Mouse (Mus musculus) limb, embryonic 13.5 days (tissue): Measurements from ENCODE around the gene Csrp1. TPM values are rescaled to one million over a fixed set of nuclear protein-coding genes. Genes with fewer than 3 reads are reported as not detected.

Source experiments
- polyA plus RNA-seq: library from polyadenylated mRNA; unstranded; fragments of >200 nt; fragmentation: Nextera tagmentation; extraction: Ambion mirVana; gene quantifications from 2 replicates; pipeline ENCODE4 v1.2.1, GENCODE M21; 2015

The Csrp1 gene
- polyA plus RNA-seq, 1 experiment from 2014 or later = 77.5 TPM

Other genes starting within 250 kb of the Csrp1 start
- gene Nav1, start 112.8 kb upstream of the Csrp1 start, polyA plus RNA-seq = 12.8 and 15.0 TPM in 2 replicates
- 56.6 and 62.8 TPM in 2 replicates for gene Phlda3, start 46.1 kb downstream of the Csrp1 start, polyA plus RNA-seq
- 241 and 246 TPM in 2 replicates for gene Tnni1, start 59.4 kb downstream of the Csrp1 start, polyA plus RNA-seq
- 7.2 and 8.5 TPM in 2 replicates for gene Lad1, start 98.5 kb downstream of the Csrp1 start, polyA plus RNA-seq
- 84.9 and 88.9 TPM in 2 replicates for gene Tnnt2, start 116.3 kb downstream of the Csrp1 start, polyA plus RNA-seq
- 6.1 and 7.5 TPM in 2 replicates for gene Pkp1, start 199.1 kb downstream of the Csrp1 start, polyA plus RNA-seq